Mouse (Mus musculus) thymus, adult 18-20 months (tissue): ENCODE data around the gene Khdrbs1.
"Not testable (repeated sequence)": the region's sequence is repeated elsewhere in the genome, so short reads cannot be mapped to it uniquely, and the experiment has no call there.

Experiments used
- DNase-seq, 2 experiments: peaks; one replicate each; pipeline ENCODE4 v3.0.0; 2022; ENCODE audit warnings: mixed read lengths in 2 of 2

Khdrbs1 gene

GRCm38 (mm10) chr4:129743010-129743390 lies 897 bp upstream of the Khdrbs1 start:
- no peak for DNase-seq

- no peak for DNase-seq
Measured at GRCm38 (mm10) chr4:129741974-129742231, 200 bp downstream of the Khdrbs1 start.

- DNase-seq = no peak
Measured at GRCm38 (mm10) chr4:129741251-129741973, 691 bp downstream of the Khdrbs1 start.

- no peak for DNase-seq
Measured at GRCm38 (mm10) chr4:129739111-129739645, 2.9 kb downstream of the Khdrbs1 start.

GRCm38 (mm10) chr4:129736173-129736572 lies 5.9 kb downstream of the Khdrbs1 start:
- no peak for DNase-seq

- not testable (repeated sequence) for DNase-seq
Measured at GRCm38 (mm10) chr4:129735485-129735884, 6.6 kb downstream of the Khdrbs1 start.

GRCm38 (mm10) chr4:129731423-129731822 lies 10.7 kb downstream of the Khdrbs1 start:
- DNase-seq = no peak

GRCm38 (mm10) chr4:129716310-129716709 lies 25.8 kb downstream of the Khdrbs1 start:
- no peak for DNase-seq

GRCm38 (mm10) chr4:129709486-129710129 lies 32.5 kb downstream of the Khdrbs1 start:
- DNase-seq = no peak

GRCm38 (mm10) chr4:129706750-129707149 lies 35.4 kb downstream of the Khdrbs1 start:
- no peak for DNase-seq

- no peak for DNase-seq
Measured at GRCm38 (mm10) chr4:129702454-129702853, 39.6 kb downstream of the Khdrbs1 start.

- peak; percentile 49 to 76 for DNase-seq
Measured at GRCm38 (mm10) chr4:129701503-129702377, 40.4 kb downstream of the Khdrbs1 start.

- DNase-seq = not testable (repeated sequence)
Measured at GRCm38 (mm10) chr4:129700661-129701060, 41.4 kb downstream of the Khdrbs1 start.

GRCm38 (mm10) chr4:129700216-129700615 lies 41.9 kb downstream of the Khdrbs1 start:
- no peak for DNase-seq

GRCm38 (mm10) chr4:129697191-129697590 lies 44.9 kb downstream of the Khdrbs1 start:
- DNase-seq = no peak

GRCm38 (mm10) chr4:129696158-129696985 lies 45.7 kb downstream of the Khdrbs1 start, which contains the start of gene Tmem39b:
Gene Tmem39b (minus strand): TSS chr4:129696838.
- DNase-seq = peak; percentile 80 to 85

GRCm38 (mm10) chr4:129695815-129696157 lies 46.3 kb downstream of the Khdrbs1 start:
- DNase-seq = no peak

- no peak for DNase-seq
Measured at GRCm38 (mm10) chr4:129684531-129684930, 57.6 kb downstream of the Khdrbs1 start.

GRCm38 (mm10) chr4:129683901-129684493 lies 58.1 kb downstream of the Khdrbs1 start:
- DNase-seq = no peak

- DNase-seq = no peak
Measured at GRCm38 (mm10) chr4:129681837-129682236, 60.3 kb downstream of the Khdrbs1 start.

- peak in 1 of 2 experiments; percentile 14 for DNase-seq
Measured at GRCm38 (mm10) chr4:129672878-129673449, 69.1 kb downstream of the Khdrbs1 start.
